In the genomic region with DNA sequence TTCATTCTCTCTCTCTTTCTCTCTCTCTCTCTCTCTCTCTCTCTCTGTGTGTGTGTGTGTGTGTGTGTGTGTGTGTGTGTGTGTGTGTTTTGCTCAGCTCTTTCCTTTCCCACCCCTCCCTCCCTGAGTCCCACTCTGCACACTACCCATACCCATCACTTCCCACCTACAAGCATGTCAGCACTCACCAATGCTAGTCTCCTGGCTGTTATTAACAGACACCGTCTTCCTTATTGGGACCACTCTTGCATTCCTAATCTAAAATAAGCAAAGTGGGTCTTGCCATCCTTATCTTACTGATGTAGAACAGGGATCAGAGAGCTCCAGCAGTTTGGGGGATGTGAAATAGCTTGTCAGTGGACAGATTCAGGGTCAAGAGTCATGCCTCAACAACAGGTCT, we compare ENCODE assay signal across 24 mouse cellular contexts.
DNase-seq lines count a peak whose midpoint lies in the region; ATAC-seq and TF ChIP-seq lines count a peak whose summit lies in the region.
"Had no signal": no experiment of that assay in that cellular context is flagged by ENCODE, and none has a peak within 500 bp of the region (broad histone marks: within the 10 kb centered on the region; RNA-seq: fewer than 3 reads in every experiment).

No protein-coding gene starts in this region.

- H3K9ac ChIP-seq in heart, embryonic 11.5 days (ENCODE audit: low read depth, low read length) = no peak overlapping the region
- no peak overlapping the region for H3K9ac ChIP-seq in heart, embryonic 13.5 days
- no peak overlapping the region for H3K9ac ChIP-seq in heart, embryonic 15.5 days
- H3K9ac ChIP-seq in heart, postnatal 0 days (replicated peaks; ENCODE audit: low read depth, low read length) = no peak overlapping the region
- H3K9ac ChIP-seq: embryonic facial prominence, embryonic 13.5 days; embryonic facial prominence, embryonic 15.5 days; forebrain, embryonic 12.5 days had no signal

- peaks cover 15% of the 10 kb centered on the region for H3K4me1 ChIP-seq in heart, embryonic 11.5 days (ENCODE audit: control insufficient read depth, insufficient read depth, low read length)
- H3K4me1 ChIP-seq in heart, embryonic 13.5 days = peaks cover 36% of the 10 kb centered on the region
- H3K4me1 ChIP-seq in heart, embryonic 15.5 days (replicated peaks) = peaks cover 18% of the 10 kb centered on the region
- no peaks in the 10 kb centered on the region; the same call in 1 of the 2 replicates for H3K4me1 ChIP-seq in heart, postnatal 0 days (ENCODE audit: control insufficient read depth, insufficient read depth)
- H3K4me1 ChIP-seq: embryonic facial prominence, embryonic 15.5 days; forebrain, embryonic 10.5 days; forebrain, embryonic 12.5 days had no signal

- 18% methylated on average over 1 of the region's 1 CpGs for WGBS in heart, embryonic 11.5 days (ENCODE audit: insufficient replicate concordance)
- WGBS in heart, embryonic 13.5 days = 5% methylated on average over 1 of the region's 1 CpGs
- WGBS in heart, embryonic 15.5 days = 9% methylated on average over 1 of the region's 1 CpGs
- 4% methylated on average over 1 of the region's 1 CpGs for WGBS in heart, postnatal 0 days

- TF ChIP-seq EP300 in heart, postnatal 0 days (IDR thresholded peaks at IDR 0.05; ENCODE audit: low read depth) = no peak

- intact Hi-C loops in heart, postnatal 25 days (cut with DNase I) = no loop called here
- intact Hi-C loops in heart, postnatal 14 days (cut with DNase I) = no loop called here

- no peak overlapping the region for H3K4me2 ChIP-seq in heart, embryonic 11.5 days
- no peak overlapping the region for H3K4me2 ChIP-seq in heart, embryonic 13.5 days
- H3K4me2 ChIP-seq in heart, embryonic 15.5 days = no peak overlapping the region
- no peak overlapping the region for H3K4me2 ChIP-seq in heart, postnatal 0 days (ENCODE audit: low read depth, low read length)
- H3K4me2 ChIP-seq: embryonic facial prominence, embryonic 13.5 days; embryonic facial prominence, embryonic 15.5 days; forebrain, embryonic 12.5 days had no signal

- peaks cover 3% of the 10 kb centered on the region; the same call in 1 of the 2 replicates for H3K9me3 ChIP-seq in heart, embryonic 11.5 days (replicated peaks; ENCODE audit: control insufficient read depth, low read length)
- H3K9me3 ChIP-seq in heart, embryonic 13.5 days = peaks cover 5% of the 10 kb centered on the region
- H3K9me3 ChIP-seq in heart, embryonic 15.5 days (replicated peaks) = no peaks in the 10 kb centered on the region
- H3K9me3 ChIP-seq in heart, postnatal 0 days (replicated peaks; ENCODE audit: control insufficient read depth, low read length) = no peaks in the 10 kb centered on the region
- H3K9me3 ChIP-seq: embryonic facial prominence, embryonic 13.5 days; embryonic facial prominence, embryonic 15.5 days; forebrain, embryonic 12.5 days had no signal

- peaks cover 23% of the 10 kb centered on the region for H3K27me3 ChIP-seq in heart, embryonic 11.5 days (ENCODE audit: control insufficient read depth, insufficient read depth, low read length)
- H3K27me3 ChIP-seq in heart, embryonic 13.5 days (replicated peaks) = peaks cover 69% of the 10 kb centered on the region
- peaks cover 38% of the 10 kb centered on the region for H3K27me3 ChIP-seq in heart, embryonic 15.5 days
- peaks cover 29% of the 10 kb centered on the region for H3K27me3 ChIP-seq in heart, postnatal 0 days (ENCODE audit: control insufficient read depth, insufficient read depth, low read length)
- H3K27me3 ChIP-seq: embryonic facial prominence, embryonic 15.5 days had no signal

- H3K4me3 ChIP-seq in heart, embryonic 11.5 days (ENCODE audit: low read depth, low read length) = no peak overlapping the region
- H3K4me3 ChIP-seq in heart, embryonic 13.5 days = no peak overlapping the region
- H3K4me3 ChIP-seq in heart, embryonic 15.5 days = no peak overlapping the region
- H3K4me3 ChIP-seq in heart, postnatal 0 days (ENCODE audit: low read depth, low read length) = no peak overlapping the region
- H3K4me3 ChIP-seq: embryonic facial prominence, embryonic 13.5 days; embryonic facial prominence, embryonic 15.5 days; erythroblast, embryonic 14.5 days; forebrain, embryonic 10.5 days; forebrain, embryonic 12.5 days had no signal

- no peak overlapping the region for H3K27ac ChIP-seq in heart, embryonic 11.5 days (ENCODE audit: low read depth, low read length)
- H3K27ac ChIP-seq in heart, embryonic 13.5 days (replicated peaks) = peak overlapping the region; percentile 39; the same call in 1 of the 2 replicates
- peak overlapping the region; percentile 37; the same call in 1 of the 2 replicates for H3K27ac ChIP-seq in heart, embryonic 15.5 days
- H3K27ac ChIP-seq in heart, postnatal 0 days (ENCODE audit: low read depth) = no peak overlapping the region
- H3K27ac ChIP-seq: embryonic facial prominence, embryonic 13.5 days; embryonic facial prominence, embryonic 15.5 days; forebrain, embryonic 10.5 days; forebrain, embryonic 12.5 days had no signal

- H3K36me3 ChIP-seq in heart, embryonic 11.5 days (ENCODE audit: control insufficient read depth, insufficient read depth, low read length) = no peaks in the 10 kb centered on the region
- no peaks in the 10 kb centered on the region for H3K36me3 ChIP-seq in heart, embryonic 13.5 days
- no peaks in the 10 kb centered on the region for H3K36me3 ChIP-seq in heart, embryonic 15.5 days
- H3K36me3 ChIP-seq in heart, postnatal 0 days (replicated peaks; ENCODE audit: control insufficient read depth, insufficient read depth, low read length) = no peaks in the 10 kb centered on the region
- H3K36me3 ChIP-seq: embryonic facial prominence, embryonic 13.5 days; embryonic facial prominence, embryonic 15.5 days; forebrain, embryonic 10.5 days; forebrain, embryonic 12.5 days had no signal

- DNase-seq in heart, adult 18-20 months = no peak
- no peak for DNase-seq in heart, postnatal 4 days
- no peak for DNase-seq in heart, postnatal 25 days (ENCODE audit: low spot score)
- DNase-seq in heart, postnatal 0 days (ENCODE audit: low spot score) = peak; percentile 56
- DNase-seq in heart, postnatal 14 days = no peak
- DNase-seq: adrenal gland, adult 2 months; adrenal gland, postnatal 10 days; adrenal gland, postnatal 25 days; cerebellum, adult 11 months; cerebellum, adult 18-20 months; cerebellum, adult 8-10 months; cerebellum, adult 9-11 months; cerebellum, postnatal 14 days; cerebellum, postnatal 36 days; embryo, embryonic 11 days had no signal

- ATAC-seq in heart, embryonic 11.5 days (replicated peaks; ENCODE audit: insufficient number of reproducible peaks, low FRiP score, low TSS enrichment) = peak; percentile 81
- ATAC-seq in heart, embryonic 13.5 days (ENCODE audit: extremely low read depth, insufficient number of reproducible peaks, low FRiP score, low TSS enrichment) = peak; percentile 55
- peak; percentile 93 for ATAC-seq in heart, embryonic 15.5 days (replicated peaks; ENCODE audit: insufficient number of reproducible peaks, insufficient read depth, low FRiP score, low read depth)
- peak; percentile 94 for ATAC-seq in heart, postnatal 0 days (ENCODE audit: insufficient read depth, low read depth)
- ATAC-seq: forebrain, embryonic 14.5 days had no signal

- no peak for TF ChIP-seq CTCF in heart, postnatal 0 days (IDR thresholded peaks at IDR 0.05; ENCODE audit: low read depth)

Comparison
In these comparisons a context has a peak if more than half of its experiments do, and no peak if none do; other contexts are left out.
1. H3K27ac ChIP-seq: peak in heart, embryonic 13.5 days (single experiment) and heart, embryonic 15.5 days (single experiment); none in heart, embryonic 11.5 days (single experiment) and heart, postnatal 0 days (single experiment).
2. Peak in every context shown above with its lines, with median percentiles within 50 percentile points of each other: ATAC-seq.